ENCODE assay signal across 15 mouse cellular contexts in the genomic region with DNA sequence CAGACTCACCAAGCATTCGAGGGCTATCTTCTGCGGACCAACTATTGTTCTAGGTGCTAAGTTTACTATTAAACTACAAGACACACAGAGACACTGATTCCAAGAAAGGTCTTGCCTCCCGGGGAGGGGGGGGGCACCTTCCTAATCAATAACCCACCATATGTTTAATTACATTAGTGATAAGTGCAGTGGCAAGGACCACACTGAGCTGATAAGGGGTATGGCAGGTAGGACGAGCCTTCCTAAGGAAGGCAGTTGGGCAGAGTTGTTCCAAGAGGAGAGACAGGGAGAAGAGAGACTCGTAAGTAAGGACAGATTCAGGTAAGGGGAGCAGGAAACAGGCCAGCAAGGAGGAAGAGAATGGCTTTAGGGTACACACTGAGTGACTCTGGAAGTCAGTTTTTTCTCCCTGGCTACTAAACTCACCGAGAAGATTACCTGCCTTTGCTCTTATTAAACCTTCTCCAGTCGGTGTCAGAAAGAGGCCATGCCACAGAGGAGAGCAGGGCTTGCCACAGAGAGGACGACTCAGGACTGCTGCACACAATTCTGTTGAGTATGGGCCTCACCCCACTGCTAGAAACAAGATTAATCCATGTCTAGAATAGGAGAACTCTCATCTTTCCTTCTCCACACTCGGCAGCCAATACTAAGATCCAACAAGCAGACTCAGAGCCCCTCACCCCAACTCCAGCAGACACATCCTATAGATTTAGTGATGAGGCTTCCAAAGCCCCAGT.
DNase-seq lines count a peak whose midpoint lies in the region; ATAC-seq lines count a peak whose summit lies in the region.
"Had no signal": no experiment of that assay in that cellular context is flagged by ENCODE, and none has a peak within 500 bp of the region (broad histone marks: within the 10 kb centered on the region; RNA-seq: fewer than 3 reads in every experiment).

No protein-coding gene starts in this region.

- H3K9ac ChIP-seq in forebrain, embryonic 16.5 days (replicated peaks; ENCODE audit: low read depth, low read length) = no peak overlapping the region
- no peak overlapping the region for H3K9ac ChIP-seq in liver, embryonic 12.5 days
- no peak overlapping the region for H3K9ac ChIP-seq in liver, embryonic 11.5 days (ENCODE audit: low read depth, low read length)
- no peak overlapping the region for H3K9ac ChIP-seq in hindbrain, embryonic 15.5 days
- H3K9ac ChIP-seq: embryonic facial prominence, embryonic 13.5 days; neural tube, embryonic 12.5 days had no signal

- H3K36me3 ChIP-seq in forebrain, embryonic 16.5 days (ENCODE audit: control insufficient read depth, insufficient read depth) = no peaks in the 10 kb centered on the region
- no peaks in the 10 kb centered on the region for H3K36me3 ChIP-seq in forebrain, embryonic 10.5 days (replicated peaks)
- no peaks in the 10 kb centered on the region for H3K36me3 ChIP-seq in liver, embryonic 12.5 days
- H3K36me3 ChIP-seq in liver, embryonic 11.5 days (ENCODE audit: control insufficient read depth, insufficient read depth, low read length) = no peaks in the 10 kb centered on the region
- H3K36me3 ChIP-seq in hindbrain, embryonic 15.5 days = no peaks in the 10 kb centered on the region
- H3K36me3 ChIP-seq: embryonic facial prominence, embryonic 13.5 days; neural tube, embryonic 12.5 days had no signal

- peak; percentile 45 for ATAC-seq in forebrain, embryonic 16.5 days
- peak; percentile 68 for ATAC-seq in liver, embryonic 12.5 days
- ATAC-seq in liver, embryonic 11.5 days (replicated peaks; ENCODE audit: low FRiP score) = no peak
- ATAC-seq in hindbrain, embryonic 15.5 days (ENCODE audit: low FRiP score, low read depth) = 0 out of 2 replicates have a peak, but pooled peaks have one; percentile 23

- H3K4me1 ChIP-seq in forebrain, embryonic 16.5 days (replicated peaks; ENCODE audit: control insufficient read depth, insufficient read depth, low read length) = peaks cover 2% of the 10 kb centered on the region
- peaks cover 23% of the 10 kb centered on the region for H3K4me1 ChIP-seq in forebrain, embryonic 10.5 days
- peaks cover 11% of the 10 kb centered on the region; the same call in 1 of the 2 replicates for H3K4me1 ChIP-seq in liver, embryonic 12.5 days
- peaks cover 4% of the 10 kb centered on the region; the same call in 1 of the 2 replicates for H3K4me1 ChIP-seq in liver, embryonic 11.5 days (replicated peaks; ENCODE audit: control insufficient read depth, insufficient read depth, low read length)
- H3K4me1 ChIP-seq in hindbrain, embryonic 15.5 days (replicated peaks) = peaks cover 15% of the 10 kb centered on the region
- H3K4me1 ChIP-seq: embryonic facial prominence, embryonic 13.5 days had no signal

- no peak overlapping the region for H3K4me3 ChIP-seq in forebrain, embryonic 16.5 days (replicated peaks; ENCODE audit: low read length)
- H3K4me3 ChIP-seq in forebrain, embryonic 10.5 days = no peak overlapping the region
- H3K4me3 ChIP-seq in liver, embryonic 12.5 days = no peak overlapping the region
- H3K4me3 ChIP-seq in liver, embryonic 11.5 days (ENCODE audit: low read depth, low read length) = no peak overlapping the region
- H3K4me3 ChIP-seq in hindbrain, embryonic 15.5 days = no peak overlapping the region
- H3K4me3 ChIP-seq: embryonic facial prominence, embryonic 13.5 days; layer of hippocampus, adult 2 months; neural tube, embryonic 12.5 days had no signal

- H3K4me2 ChIP-seq in forebrain, embryonic 16.5 days (ENCODE audit: low read length) = no peak overlapping the region
- H3K4me2 ChIP-seq in liver, embryonic 12.5 days = peak overlapping the region; percentile 12; the same call in 1 of the 2 replicates
- H3K4me2 ChIP-seq in liver, embryonic 11.5 days = no peak overlapping the region; the same call in 1 of the 2 replicates
- H3K4me2 ChIP-seq in hindbrain, embryonic 15.5 days = no peak overlapping the region
- H3K4me2 ChIP-seq: embryonic facial prominence, embryonic 13.5 days; neural tube, embryonic 12.5 days had no signal

- WGBS in forebrain, embryonic 16.5 days = 78% methylated on average over 9 of the region's 9 CpGs
- WGBS in forebrain, embryonic 10.5 days = 78% methylated on average over 9 of the region's 9 CpGs
- WGBS in liver, embryonic 12.5 days (ENCODE audit: insufficient replicate concordance) = 37% methylated on average over 9 of the region's 9 CpGs
- 55% methylated on average over 9 of the region's 9 CpGs for WGBS in liver, embryonic 11.5 days
- WGBS in hindbrain, embryonic 15.5 days = 68% methylated on average over 9 of the region's 9 CpGs

- DNase-seq in forebrain, embryonic 10.5 days (ENCODE audit: extremely low spot score, low spot score) = no peak
- DNase-seq in liver, embryonic 11.5 days (ENCODE audit: low spot score) = no peak
- DNase-seq in c-Kit-positive CD71-positive TER-119-negative erythroid progenitor cells, embryonic 14.5 days (ENCODE audit: low read depth) = peak; percentile 13
- no peak for DNase-seq in gastrocnemius, postnatal 4 days (ENCODE audit: low spot score in 2 of 2)
- DNase-seq in adrenal gland, postnatal 25 days = no peak
- DNase-seq: gastrocnemius, postnatal 25 days; kidney, adult 8-10 months; right cerebral cortex, postnatal 14 days; thymus, postnatal 36 days had no signal

- H3K27ac ChIP-seq in forebrain, embryonic 16.5 days (ENCODE audit: low read length) = no peak overlapping the region
- no peak overlapping the region for H3K27ac ChIP-seq in forebrain, embryonic 10.5 days
- no peak overlapping the region for H3K27ac ChIP-seq in liver, embryonic 12.5 days
- no peak overlapping the region for H3K27ac ChIP-seq in liver, embryonic 11.5 days (ENCODE audit: low read depth, low read length)
- H3K27ac ChIP-seq in hindbrain, embryonic 15.5 days (replicated peaks) = no peak overlapping the region
- H3K27ac ChIP-seq: embryonic facial prominence, embryonic 13.5 days; layer of hippocampus, adult 2 months; neural tube, embryonic 12.5 days had no signal

- H3K27me3 ChIP-seq in forebrain, embryonic 16.5 days (replicated peaks; ENCODE audit: control insufficient read depth, insufficient read depth, low read length) = no peaks in the 10 kb centered on the region
- H3K27me3 ChIP-seq in forebrain, embryonic 10.5 days (ENCODE audit: poor library complexity, severe bottlenecking) = no peaks in the 10 kb centered on the region
- no peaks in the 10 kb centered on the region for H3K27me3 ChIP-seq in liver, embryonic 12.5 days (replicated peaks)
- no peaks in the 10 kb centered on the region for H3K27me3 ChIP-seq in liver, embryonic 11.5 days (replicated peaks; ENCODE audit: control insufficient read depth, insufficient read depth, low read length)
- H3K27me3 ChIP-seq in hindbrain, embryonic 15.5 days = no peaks in the 10 kb centered on the region
- H3K27me3 ChIP-seq: embryonic facial prominence, embryonic 13.5 days; neural tube, embryonic 12.5 days had no signal

- no peaks in the 10 kb centered on the region for H3K9me3 ChIP-seq in forebrain, embryonic 16.5 days (ENCODE audit: control insufficient read depth, low read length)
- no peaks in the 10 kb centered on the region for H3K9me3 ChIP-seq in forebrain, embryonic 10.5 days
- H3K9me3 ChIP-seq in liver, embryonic 12.5 days (replicated peaks) = no peaks in the 10 kb centered on the region
- H3K9me3 ChIP-seq in liver, embryonic 11.5 days (ENCODE audit: control insufficient read depth, low read length) = no peaks in the 10 kb centered on the region
- no peaks in the 10 kb centered on the region for H3K9me3 ChIP-seq in hindbrain, embryonic 15.5 days
- H3K9me3 ChIP-seq: embryonic facial prominence, embryonic 13.5 days; neural tube, embryonic 12.5 days had no signal
